Mouse (Mus musculus): ENCODE measurements around the gene Zfyve9. TPM values are rescaled to one million over a fixed set of nuclear protein-coding genes. Genes with fewer than 3 reads are reported as not detected.
A peak's percentile ranks its signal among the peaks of the same experiment; 100 is the strongest.

Zfyve9 gene
- total RNA-seq (2021): 10 to 100 TPM; 63.7 to 67.4 TPM

GRCm38 (mm10) chr4:108780057-108780863 is at the start of gene Zfyve9:
Gene Zfyve9, minus strand, starts transcription at chr4:108780798.
- peak; percentile 78 to 89 for DNase-seq (ENCODE audit: low spot score in 2 of 2)

GRCm38 (mm10) chr4:108826643-108827042 is 46.0 kb upstream of the Zfyve9 start:
- intact Hi-C loops (cut with DNase I): no loop called here
- no peak for DNase-seq (ENCODE audit: low spot score in 2 of 2)

More at GRCm38 (mm10) chr4:108780057-108780863, at the start of gene Zfyve9:
- intact Hi-C loops (cut with DNase I): loop anchor here (2.0 kb wide), 1 partner anchor 53 kb away; the partner anchor contains the start of gene Btf3l4

- DNase-seq (ENCODE audit: low spot score in 2 of 2): no peak
- intact Hi-C loops (cut with DNase I): no loop called here
These were observed 45.5 kb upstream of the Zfyve9 start for GRCm38 (mm10) chr4:108826096-108826495.

GRCm38 (mm10) chr4:108825677-108826076 is 45.1 kb upstream of the Zfyve9 start:
- intact Hi-C loops (cut with DNase I): no loop called here
- DNase-seq (ENCODE audit: low spot score in 2 of 2): no peak

GRCm38 (mm10) chr4:108811550-108811949 is 31.0 kb upstream of the Zfyve9 start:
- intact Hi-C loops (cut with DNase I): no loop called here

GRCm38 (mm10) chr4:108811142-108811541 is 30.5 kb upstream of the Zfyve9 start:
- intact Hi-C loops (cut with DNase I): no loop called here
- no peak for DNase-seq (ENCODE audit: low spot score in 2 of 2)

More at GRCm38 (mm10) chr4:108811550-108811949, 31.0 kb upstream of the Zfyve9 start:
- no peak for DNase-seq (ENCODE audit: low spot score in 2 of 2)

- intact Hi-C loops (cut with DNase I): no loop called here
These were observed 22.9 kb upstream of the Zfyve9 start for GRCm38 (mm10) chr4:108803535-108803934.

GRCm38 (mm10) chr4:108798083-108798830 is 17.7 kb upstream of the Zfyve9 start:
- peak; percentile 15 to 44 for DNase-seq (ENCODE audit: low spot score in 2 of 2)
- intact Hi-C loops (cut with DNase I): no loop called here

More at GRCm38 (mm10) chr4:108803535-108803934, 22.9 kb upstream of the Zfyve9 start:
- DNase-seq (ENCODE audit: low spot score in 2 of 2): no peak

GRCm38 (mm10) chr4:108796701-108797100 is 16.1 kb upstream of the Zfyve9 start:
- no peak for DNase-seq (ENCODE audit: low spot score in 2 of 2)
- intact Hi-C loops (cut with DNase I): no loop called here

- DNase-seq (ENCODE audit: low spot score in 2 of 2): no peak
- intact Hi-C loops (cut with DNase I): no loop called here
These were observed 13.3 kb upstream of the Zfyve9 start for GRCm38 (mm10) chr4:108793941-108794340.

- intact Hi-C loops (cut with DNase I): no loop called here
- no peak for DNase-seq (ENCODE audit: low spot score in 2 of 2)
These were observed 9.9 kb upstream of the Zfyve9 start for GRCm38 (mm10) chr4:108790507-108790906.

GRCm38 (mm10) chr4:108789258-108789936 is 8.8 kb upstream of the Zfyve9 start:
- intact Hi-C loops (cut with DNase I): no loop called here
- no peak for DNase-seq (ENCODE audit: low spot score in 2 of 2)

- intact Hi-C loops (cut with DNase I): no loop called here
- peak; percentile 39 to 41 for DNase-seq (ENCODE audit: low spot score in 2 of 2)
These were observed 2.0 kb upstream of the Zfyve9 start for GRCm38 (mm10) chr4:108782421-108783085.

- intact Hi-C loops (cut with DNase I): loop anchor here (2.0 kb wide), 1 partner anchor 51 kb away; the partner anchor contains the start of gene Btf3l4
- peak; percentile 11 to 17 for DNase-seq (ENCODE audit: low spot score in 2 of 2)
These were observed 998 bp upstream of the Zfyve9 start for GRCm38 (mm10) chr4:108781596-108781995.

GRCm38 (mm10) chr4:108780864-108781205 is 237 bp upstream of the Zfyve9 start:
- no peak for DNase-seq (ENCODE audit: low spot score in 2 of 2)
- intact Hi-C loops (cut with DNase I): loop anchor here (2.0 kb wide), 1 partner anchor 52 kb away; the partner anchor contains the start of gene Btf3l4

GRCm38 (mm10) chr4:108779763-108780056 is 888 bp downstream of the Zfyve9 start:
- DNase-seq (ENCODE audit: low spot score in 2 of 2): no peak
- intact Hi-C loops (cut with DNase I): loop anchor here (2.0 kb wide), 1 partner anchor 53 kb away; the partner anchor contains the start of gene Btf3l4

GRCm38 (mm10) chr4:108768527-108768926 is 12.1 kb downstream of the Zfyve9 start:
- intact Hi-C loops (cut with DNase I): no loop called here
- DNase-seq (ENCODE audit: low spot score in 2 of 2): no peak

GRCm38 (mm10) chr4:108759583-108759982 is 21.0 kb downstream of the Zfyve9 start:
- intact Hi-C loops (cut with DNase I): no loop called here
- no peak for DNase-seq (ENCODE audit: low spot score in 2 of 2)

- DNase-seq (ENCODE audit: low spot score in 2 of 2): no peak
- intact Hi-C loops (cut with DNase I): no loop called here
These were observed 34.3 kb downstream of the Zfyve9 start for GRCm38 (mm10) chr4:108746160-108746873.

Measured in left cerebral cortex, postnatal 36 days (tissue).